Mouse (Mus musculus): ENCODE data around the gene Ackr3. TPM values are rescaled to one million over a fixed set of nuclear protein-coding genes. Genes with fewer than 3 reads are reported as not detected.

Gene Ackr3
- total and polyA plus RNA-seq, 3 experiments, result 13.1 to 34.4 (median 23.1) TPM

- no peak for TF ChIP-seq RAD21 (IDR thresholded peaks at IDR 0.05; ENCODE audit: low read depth, low read length)
- no peak for TF ChIP-seq JUND (conservative IDR thresholded peaks at IDR 0.05; ENCODE audit: low read depth, low read length)
Observed at GRCm38 (mm10) chr1:90253465-90253864, 49.7 kb downstream of the Ackr3 start (continued).

GRCm38 (mm10) chr1:90258253-90258887 lies 54.6 kb downstream of the Ackr3 start:
- H3K27me3 ChIP-seq (replicated peaks), result no peaks in the 10 kb centered on the region
- in situ Hi-C loops (cut with MboI; ENCODE audit: low pct_ligation_motif_present, low pct_unique_long_range_greater_than_20kb, low sequenced_read_pairs), result no loop called here
- H3K36me3 ChIP-seq (replicated peaks in 1 of 2; ENCODE audit: control insufficient read depth in 1 of 2, insufficient read depth in 1 of 2, low read length in 1 of 2), result no peaks in the 10 kb centered on the region
- no peak for DNase-seq (ENCODE audit: extremely low read depth)
- H3K4me1 ChIP-seq (ENCODE audit: control insufficient read depth in 1 of 2, insufficient read depth in 2 of 2), result no peaks in the 10 kb centered on the region
- TF ChIP-seq ZNF384 (IDR thresholded peaks at IDR 0.05; ENCODE audit: low read depth, low read length), result no peak
- no peak for TF ChIP-seq ZKSCAN1 (IDR thresholded peaks at IDR 0.05; ENCODE audit: borderline replicate concordance, low read depth, low read length)
- no peak for TF ChIP-seq POLR2AphosphoS2 (IDR thresholded peaks at IDR 0.05; ENCODE audit: low read depth, low read length)
- no peak for TF ChIP-seq MYC (IDR thresholded peaks at IDR 0.05; ENCODE audit: low read depth, low read length)
- no peak for TF ChIP-seq SIN3A (IDR thresholded peaks at IDR 0.05; ENCODE audit: low read length)
- TF ChIP-seq GABPA (IDR thresholded peaks at IDR 0.05; ENCODE audit: insufficient replicate concordance, low read depth, low read length), result no peak
- TF ChIP-seq MEF2A (IDR thresholded peaks at IDR 0.05; ENCODE audit: borderline replicate concordance, low read depth, low read length), result no peak
- no peak for TF ChIP-seq MAZ (IDR thresholded peaks at IDR 0.05; ENCODE audit: low read depth, low read length)
- no peak for TF ChIP-seq RCOR1 (conservative IDR thresholded peaks at IDR 0.05; ENCODE audit: low read depth, low read length)
- no peak for TF ChIP-seq USF1 (IDR thresholded peaks at IDR 0.05; ENCODE audit: low read depth, low read length)
- TF ChIP-seq ELF1 (IDR thresholded peaks at IDR 0.05; ENCODE audit: low read depth, low read length), result no peak
- no peak for TF ChIP-seq ZC3H11A (IDR thresholded peaks at IDR 0.05; ENCODE audit: low read depth, low read length)
- TF ChIP-seq ETS1 (conservative IDR thresholded peaks at IDR 0.05; ENCODE audit: low read depth, low read length), result no peak
- no peak for TF ChIP-seq CHD2 (IDR thresholded peaks at IDR 0.05; ENCODE audit: low read length)
- no peak for TF ChIP-seq MAX (IDR thresholded peaks at IDR 0.05; ENCODE audit: low read length)
- TF ChIP-seq TBP (conservative IDR thresholded peaks at IDR 0.05; ENCODE audit: low read depth, low read length), result no peak
- no peak for TF ChIP-seq E2F4 (IDR thresholded peaks at IDR 0.05; ENCODE audit: insufficient replicate concordance, low read depth, low read length)
- dilution Hi-C loops (cut with MboI; ENCODE audit: extremely low pct_ligation_motif_present, extremely low pct_unique_long_range_greater_than_20kb, low sequenced_read_pairs), result no loop called here
- H3K4me3 ChIP-seq (replicated peaks in 1 of 3; ENCODE audit: low read depth in 2 of 3, low read length in 2 of 3, poor library complexity in 1 of 3), result no peak overlapping the region
- no peaks in the 10 kb centered on the region for H3K79me2 ChIP-seq (replicated peaks; ENCODE audit: control insufficient read depth, extremely low read depth, insufficient read depth, poor library complexity, severe bottlenecking)
- H3K9ac ChIP-seq (ENCODE audit: insufficient read depth, low read depth), result no peak overlapping the region
- no peak overlapping the region for H3K4me2 ChIP-seq (ENCODE audit: insufficient read depth, low read depth, poor library complexity, severe bottlenecking)
- no peaks in the 10 kb centered on the region for H3K9me3 ChIP-seq (replicated peaks; ENCODE audit: low read length)
- no peak overlapping the region for H3K27ac ChIP-seq (ENCODE audit: insufficient read depth, low read depth)

All from CH12.LX (cell line).